Mouse (Mus musculus): ENCODE data around the gene Slit2. TPM values are rescaled to one million over a fixed set of nuclear protein-coding genes. Genes with fewer than 3 reads are reported as not detected.

The Slit2 gene
- polyA plus RNA-seq, 1 experiment from 2014 or later: not detected

- H3K79me2 ChIP-seq (ENCODE audit: inconsistent target): no peaks in the 10 kb centered on the region
- H3K4me3 ChIP-seq (ENCODE audit: inconsistent target): no peak overlapping the region
- H3K36me3 ChIP-seq (ENCODE audit: inconsistent target): no peaks in the 10 kb centered on the region
- WGBS (ENCODE audit: missing documents): 28% methylated on average over 5 of the region's 5 CpGs
- H3K27ac ChIP-seq: no peak overlapping the region
Measured at GRCm38 (mm10) chr5:48345095-48345982, 362.4 kb downstream of the Slit2 start.

GRCm38 (mm10) chr5:48345983-48346648, 363.2 kb downstream of the Slit2 start:
- Histone ChIP-seq H3K4me3 (ENCODE audit: inconsistent target) (no peak overlapping the region), H3K36me3 (ENCODE audit: inconsistent target) (no peaks in the 10 kb centered on the region), H3K27ac (no peak overlapping the region), H3K79me2 (ENCODE audit: inconsistent target) (no peaks in the 10 kb centered on the region)
- WGBS (ENCODE audit: missing documents): 96% methylated on average over 2 of the region's 2 CpGs

GRCm38 (mm10) chr5:48349309-48349708, 366.4 kb downstream of the Slit2 start:
- Histone ChIP-seq H3K27ac (no peak overlapping the region), H3K79me2 (ENCODE audit: inconsistent target) (no peaks in the 10 kb centered on the region), H3K36me3 (ENCODE audit: inconsistent target) (no peaks in the 10 kb centered on the region), H3K4me3 (ENCODE audit: inconsistent target) (no peak overlapping the region)
- WGBS (ENCODE audit: missing documents): 6% methylated on average over 1 of the region's 1 CpGs

Data from macrophage (primary cell).